Mouse (Mus musculus) limb, embryonic 11.5 days (tissue): ENCODE data around the gene Zfp12. TPM values are rescaled to one million over a fixed set of nuclear protein-coding genes. Genes with fewer than 3 reads are reported as not detected.
A peak's percentile ranks its signal among the peaks of the same experiment; 100 is the strongest.
"Not testable (repeated sequence)": the region's sequence is repeated elsewhere in the genome, so short reads cannot be mapped to it uniquely, and the experiment has no call there.

Source experiments
- ATAC-seq: fragments of 200-750 bp; cut with Nextera tagmentation; 2 replicates; pipeline ENCODE4 v1.8.0; 2017; ENCODE audit warnings: low read depth; ENCODE audit not compliant: insufficient number of reproducible peaks, low FRiP score, low TSS enrichment
- DNase-seq: peaks from one replicate; pipeline ENCODE4 v3.0.0-alpha.2; 2015; ENCODE audit warnings: low spot score
- H3K27ac ChIP-seq: fragments of 300-500 bp; sonication (generic); replicated peaks from 2 replicates; pipeline ENCODE4 v1.5.1; 2014; ENCODE audit warnings: low read depth, mild to moderate bottlenecking, low read length
- H3K27me3 ChIP-seq: fragments of 300-500 bp; sonication (generic); 2 replicates; pipeline ENCODE4 v1.6.1; 2014; ENCODE audit warnings: mild to moderate bottlenecking, low read length, mixed read lengths; ENCODE audit not compliant: control insufficient read depth, insufficient read depth
- H3K36me3 ChIP-seq: fragments of 300-500 bp; sonication (generic); 2 replicates; pipeline ENCODE4 v1.6.1; 2014; ENCODE audit warnings: mild to moderate bottlenecking, low read length, moderate library complexity, mixed read lengths; ENCODE audit not compliant: control insufficient read depth, insufficient read depth
- H3K4me1 ChIP-seq: fragments of 300-500 bp; sonication (generic); 2 replicates; pipeline ENCODE4 v1.6.1; 2014; ENCODE audit warnings: low read length, mixed read lengths; ENCODE audit not compliant: control insufficient read depth, insufficient read depth
- H3K4me2 ChIP-seq: fragments of 300-500 bp; sonication (generic); 2 replicates; pipeline ENCODE4 v1.6.1; 2014; ENCODE audit warnings: low read depth, mild to moderate bottlenecking, moderate library complexity; ENCODE audit not compliant: severe bottlenecking
- H3K4me3 ChIP-seq: fragments of 300-500 bp; sonication (generic); 2 replicates; pipeline ENCODE4 v1.5.1; 2014; ENCODE audit warnings: low read depth, low read length
- H3K9ac ChIP-seq: fragments of 300-500 bp; sonication (generic); 2 replicates; pipeline ENCODE4 v1.6.1; 2014; ENCODE audit warnings: mild to moderate bottlenecking, low read length
- H3K9me3 ChIP-seq: fragments of 300-500 bp; sonication (generic); 2 replicates; pipeline ENCODE4 v1.6.1; 2016; ENCODE audit warnings: low read length; ENCODE audit not compliant: control insufficient read depth
- WGBS: fragments of 180-500 bp; shearing (Covaris S2); extraction: QIAGEN DNeasy Blood & Tissue Kit; methylation state at CpG from one replicate; pipeline ENCODE4 v1.1.7; 2014; 5-methylcytosine and 5-hydroxymethylcytosine counted together
- polyA plus RNA-seq: library from polyadenylated mRNA; unstranded; fragments of >200 nt; fragmentation: Nextera tagmentation; extraction: Ambion mirVana; gene quantifications from 2 replicates; pipeline ENCODE4 v1.2.1, GENCODE M21; 2014

Gene Zfp12
- 20.8 and 23.3 TPM in 2 replicates for polyA plus RNA-seq

DNA sequence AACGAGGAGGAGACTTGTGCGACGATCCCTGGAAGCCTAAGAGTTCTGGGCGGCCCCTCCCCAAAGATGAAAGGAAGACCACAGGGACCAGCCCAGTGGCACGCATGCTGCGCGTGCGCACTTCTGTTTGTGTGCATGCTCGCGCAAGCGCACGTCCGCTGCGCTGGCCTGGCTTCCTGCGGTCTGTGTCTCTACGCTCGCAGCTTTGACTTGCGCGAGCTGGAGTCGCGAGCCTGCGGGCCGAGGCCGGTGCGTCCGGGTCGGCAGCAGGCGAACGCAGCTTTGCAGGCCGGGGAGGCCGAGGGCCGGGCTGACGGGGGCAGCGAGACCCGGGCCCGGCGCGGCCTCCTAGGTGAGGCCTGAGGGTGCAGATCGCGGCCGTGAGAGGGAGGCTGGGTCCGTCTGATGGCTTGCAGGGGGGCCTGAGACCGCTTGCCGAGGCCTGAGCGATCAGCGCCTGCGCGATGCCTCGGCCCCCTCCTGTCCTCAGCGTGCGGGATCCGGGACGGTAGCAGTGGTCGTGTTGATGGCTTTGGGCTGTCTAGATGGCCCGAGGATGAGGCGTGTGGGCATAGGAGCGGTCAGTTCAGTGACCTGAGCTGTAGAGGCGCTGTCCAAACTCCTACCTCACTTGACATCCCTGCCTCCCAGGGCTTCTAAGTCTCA lies at the start of gene Zfp12:
Gene Zfp12, plus strand, starts transcription at position 136 of the 666 bp plus-strand sequence.
- Histone ChIP-seq H3K27me3 (no peaks in the 10 kb centered on the region), H3K4me1 (0 out of 2 replicates have a peak, but pooled peaks cover 9% of the 10 kb centered on the region), H3K4me2 (peak within 1 kb of the TSS; percentile 86), H3K36me3 (peaks cover 6% of the 10 kb centered on the region; the same call in 1 of the 2 replicates), H3K9ac (peak within 1 kb of the TSS; percentile 93), H3K9me3 (no peaks in the 10 kb centered on the region), H3K27ac (peak within 1 kb of the TSS; percentile 96), H3K4me3 (peak within 1 kb of the TSS; percentile 90)
- DNase-seq (peak; percentile 93), ATAC-seq (peak; percentile 92)
- WGBS: under 1% methylated on average over 58 of the region's 58 CpGs

DNA sequence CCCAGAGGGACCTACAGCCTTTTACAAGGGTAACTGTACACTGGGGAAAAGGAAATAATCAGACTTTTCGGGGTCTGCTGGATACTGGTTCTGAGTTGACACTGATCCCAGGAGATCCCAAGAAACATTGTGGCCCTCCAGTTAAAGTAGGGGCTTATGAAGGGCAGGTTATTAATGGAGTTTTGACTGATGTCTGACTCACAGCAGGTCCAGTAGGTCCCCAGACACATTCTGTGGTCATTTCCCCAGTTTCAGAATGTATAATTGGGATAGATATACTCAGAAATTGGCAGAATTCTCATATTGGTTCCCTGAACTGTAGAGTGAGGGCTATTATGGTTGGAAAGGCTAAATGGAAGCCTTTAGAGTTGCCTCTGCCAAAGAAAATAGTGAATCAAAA lies 46.9 kb upstream of the Zfp12 start:
- H3K27me3 ChIP-seq, H3K9ac ChIP-seq, DNase-seq, ATAC-seq, H3K36me3 ChIP-seq, H3K27ac ChIP-seq, H3K4me2 ChIP-seq, H3K9me3 ChIP-seq, H3K4me1 ChIP-seq, H3K4me3 ChIP-seq: not testable (repeated sequence)
- whole genome bisulfite sequencing: no CpG with 5 or more reads among the region's 1 CpGs

DNA sequence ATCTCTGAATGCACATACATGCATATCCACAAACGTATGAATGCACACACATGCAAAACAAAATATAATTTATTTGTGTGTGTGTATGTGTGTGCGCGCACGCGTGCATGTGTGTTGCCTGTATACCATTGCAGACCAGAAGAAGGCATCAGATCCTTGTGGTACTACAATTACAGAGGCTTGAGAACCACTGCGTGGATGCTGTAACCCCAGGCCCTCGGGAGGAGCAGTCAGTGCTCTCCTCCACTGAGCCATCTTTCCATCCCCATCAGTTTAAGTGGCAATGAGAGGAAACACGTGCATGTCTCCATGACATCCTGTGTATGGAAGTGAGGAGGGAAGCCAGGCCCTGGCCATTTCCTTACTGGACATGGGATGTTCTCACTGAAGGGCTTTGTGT lies 42.2 kb upstream of the Zfp12 start:
- no peak overlapping the region for H3K9ac ChIP-seq
- H3K4me3 ChIP-seq: no peak overlapping the region
- no peak for DNase-seq
- no peaks in the 10 kb centered on the region for H3K4me1 ChIP-seq
- H3K9me3 ChIP-seq: no peaks in the 10 kb centered on the region
- ATAC-seq: no peak
- H3K27me3 ChIP-seq: no peaks in the 10 kb centered on the region
- no peaks in the 10 kb centered on the region for H3K36me3 ChIP-seq
- no peak overlapping the region for H3K27ac ChIP-seq
- WGBS: 85% methylated on average over 8 of the region's 8 CpGs
- no peak overlapping the region for H3K4me2 ChIP-seq

DNA sequence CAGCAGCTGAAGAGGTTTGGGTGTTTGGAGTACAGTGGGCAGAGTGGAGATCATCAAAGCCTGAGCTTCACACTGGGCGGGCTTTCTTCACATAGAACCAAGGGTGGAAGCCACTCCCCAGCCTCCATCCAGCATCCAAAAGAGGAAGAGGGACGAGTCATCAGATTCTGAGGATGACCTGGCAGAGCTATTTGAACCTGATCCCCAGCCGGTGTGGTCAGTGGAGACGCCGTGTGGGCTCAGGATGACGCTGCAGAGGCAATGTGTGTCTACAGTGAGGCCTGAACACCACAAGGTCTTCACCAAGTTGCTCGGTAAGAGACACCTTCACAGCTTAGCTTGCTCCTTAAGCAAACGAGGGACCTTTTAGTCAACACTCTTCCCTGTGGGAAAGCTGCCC lies 40.2 kb upstream of the Zfp12 start:
- not testable (repeated sequence) for H3K9me3 ChIP-seq, ATAC-seq, H3K36me3 ChIP-seq, H3K27ac ChIP-seq, DNase-seq, H3K4me2 ChIP-seq, H3K27me3 ChIP-seq, H3K4me1 ChIP-seq, H3K9ac ChIP-seq, H3K4me3 ChIP-seq
- WGBS: 63% methylated on average over 8 of the region's 8 CpGs

DNA sequence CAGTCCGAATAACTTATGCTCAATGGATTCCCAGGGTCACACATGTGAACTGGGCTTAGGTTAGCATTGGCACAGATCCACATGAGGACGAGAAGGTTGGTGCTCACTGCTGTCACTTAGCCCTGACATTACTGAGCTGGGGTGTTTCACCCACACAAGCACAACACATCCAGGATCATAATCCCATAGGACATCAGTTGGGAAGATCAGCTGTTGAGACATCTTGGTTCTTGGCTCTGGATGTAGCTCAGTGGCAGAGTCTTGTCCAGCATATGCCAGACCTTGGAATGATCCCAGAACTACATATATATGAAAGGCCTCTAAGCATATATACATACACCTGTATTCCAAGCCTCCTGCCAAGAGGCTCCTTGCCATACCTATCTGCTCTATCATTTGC lies 39.8 kb upstream of the Zfp12 start:
- H3K9me3 ChIP-seq: no peaks in the 10 kb centered on the region
- no peak overlapping the region for H3K4me3 ChIP-seq
- H3K27me3 ChIP-seq: no peaks in the 10 kb centered on the region
- 79% methylated on average over 2 of the region's 2 CpGs for WGBS
- ATAC-seq (no peak), DNase-seq (no peak)
- no peaks in the 10 kb centered on the region for H3K36me3 ChIP-seq
- H3K27ac ChIP-seq: no peak overlapping the region
- H3K4me1 ChIP-seq: no peaks in the 10 kb centered on the region
- H3K9ac ChIP-seq: no peak overlapping the region
- no peak overlapping the region for H3K4me2 ChIP-seq

DNA sequence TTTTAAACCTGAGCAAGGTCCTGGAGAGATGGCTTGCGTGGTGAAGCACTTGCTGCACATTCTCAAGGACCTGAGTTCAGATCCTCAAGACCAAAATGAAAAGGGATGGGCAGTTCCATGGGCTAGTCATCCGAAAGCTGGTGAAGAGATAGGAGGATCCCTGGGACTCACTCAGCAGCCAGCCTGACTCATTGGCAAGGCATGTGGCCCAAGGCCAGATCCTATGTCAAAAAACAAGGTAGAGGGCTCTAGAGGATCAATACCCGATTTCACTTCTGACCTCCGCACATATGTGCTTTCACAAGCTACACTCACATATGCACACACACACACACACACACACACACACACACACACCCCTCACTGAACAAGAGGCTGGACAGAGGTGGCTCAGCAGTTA lies 38.5 kb upstream of the Zfp12 start:
- ATAC-seq (no peak), DNase-seq (no peak)
- H3K36me3 ChIP-seq: no peaks in the 10 kb centered on the region
- no peak overlapping the region for H3K9ac ChIP-seq
- H3K27ac ChIP-seq: no peak overlapping the region
- no peak overlapping the region for H3K4me2 ChIP-seq
- H3K4me1 ChIP-seq: no peaks in the 10 kb centered on the region
- WGBS: 87% methylated on average over 4 of the region's 4 CpGs
- no peak overlapping the region for H3K4me3 ChIP-seq
- no peaks in the 10 kb centered on the region for H3K9me3 ChIP-seq
- H3K27me3 ChIP-seq: no peaks in the 10 kb centered on the region

DNA sequence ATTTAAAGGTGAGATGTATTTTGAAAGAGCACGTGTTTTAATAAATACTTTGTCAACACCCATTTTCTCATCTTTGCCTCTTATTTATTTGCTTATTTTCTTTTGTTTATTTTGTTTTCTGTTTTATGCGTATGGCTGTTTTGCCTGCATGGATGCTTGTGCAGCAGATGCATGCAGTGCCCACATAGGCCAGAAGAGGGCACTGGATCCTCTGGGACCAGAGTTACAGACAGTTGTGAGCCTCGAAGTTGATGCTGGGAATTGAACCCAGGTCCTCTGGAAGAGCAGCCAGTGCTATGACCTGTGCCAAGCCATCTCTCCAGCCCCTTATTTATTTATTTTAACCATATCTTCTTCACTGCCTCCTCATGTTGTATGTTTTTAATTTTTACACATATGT lies 29.9 kb upstream of the Zfp12 start:
- no peak overlapping the region for H3K9ac ChIP-seq
- WGBS: 77% methylated on average over 3 of the region's 3 CpGs
- H3K4me2 ChIP-seq: no peak overlapping the region
- no peak overlapping the region for H3K27ac ChIP-seq
- DNase-seq (no peak), ATAC-seq (no peak)
- H3K27me3 ChIP-seq: no peaks in the 10 kb centered on the region
- H3K4me3 ChIP-seq: no peak overlapping the region
- no peaks in the 10 kb centered on the region for H3K36me3 ChIP-seq
- peaks cover 3% of the 10 kb centered on the region; the same call in 1 of the 2 replicates for H3K9me3 ChIP-seq
- H3K4me1 ChIP-seq: no peaks in the 10 kb centered on the region

DNA sequence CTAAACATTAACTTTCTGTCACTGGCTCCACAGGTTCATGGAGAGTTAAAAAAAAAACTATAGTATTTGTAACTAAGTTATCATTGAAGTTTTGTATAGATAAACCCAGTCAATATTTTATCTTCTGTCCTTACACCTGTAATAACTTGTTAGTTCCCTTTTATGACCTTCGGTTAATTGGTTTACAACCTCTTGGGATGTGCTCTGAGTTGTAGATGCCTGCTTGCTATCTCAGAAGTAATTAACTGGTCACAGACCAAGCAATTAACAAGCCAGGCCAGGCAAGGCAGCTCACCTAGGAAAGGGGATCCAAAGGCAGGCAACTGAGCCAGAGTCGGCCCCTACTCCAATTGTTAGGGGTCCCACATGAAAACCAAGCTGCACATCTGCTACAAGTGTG lies 21.1 kb upstream of the Zfp12 start:
- ATAC-seq: no peak
- no peaks in the 10 kb centered on the region for H3K27me3 ChIP-seq
- 62% methylated on average over 2 of the region's 2 CpGs for WGBS
- no peaks in the 10 kb centered on the region for H3K9me3 ChIP-seq
- no peak overlapping the region for H3K27ac ChIP-seq
- no peaks in the 10 kb centered on the region for H3K36me3 ChIP-seq
- no peak overlapping the region for H3K4me3 ChIP-seq
- H3K4me1 ChIP-seq: no peaks in the 10 kb centered on the region
- no peak for DNase-seq
- H3K4me2 ChIP-seq: no peak overlapping the region
- no peak overlapping the region for H3K9ac ChIP-seq

DNA sequence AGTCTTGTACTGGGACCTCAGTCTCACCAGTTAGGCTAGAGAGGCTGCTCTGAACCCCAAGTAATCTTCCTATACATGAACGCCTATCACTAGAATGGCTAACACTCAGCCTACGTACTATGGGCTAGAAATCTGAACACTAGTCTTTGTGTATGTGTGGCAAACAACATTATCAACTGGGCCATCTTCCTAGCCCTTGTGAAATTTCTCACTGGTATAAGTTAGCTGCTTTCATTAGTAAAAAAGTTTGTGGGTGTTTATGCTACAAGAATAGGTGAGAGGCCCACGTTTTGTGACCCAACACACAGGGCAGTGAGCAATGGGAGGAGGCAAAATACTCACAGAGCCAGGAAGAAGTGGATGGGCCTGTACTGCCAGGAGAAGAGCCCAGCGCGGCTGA lies 14.0 kb upstream of the Zfp12 start:
- Histone ChIP-seq H3K4me1 (no peaks in the 10 kb centered on the region), H3K27me3 (no peaks in the 10 kb centered on the region), H3K9me3 (no peaks in the 10 kb centered on the region), H3K36me3 (no peaks in the 10 kb centered on the region), H3K4me2 (no peak overlapping the region), H3K9ac (no peak overlapping the region), H3K27ac (no peak overlapping the region), H3K4me3 (no peak overlapping the region)
- 85% methylated on average over 5 of the region's 5 CpGs for WGBS
- DNase-seq: no peak
- ATAC-seq: no peak
